Mouse (Mus musculus): ENCODE data around the gene Map4k5. TPM values are rescaled to one million over a fixed set of nuclear protein-coding genes. Genes with fewer than 3 reads are reported as not detected.
A peak's percentile ranks its signal among the peaks of the same experiment; 100 is the strongest.

The Map4k5 gene
- polyA plus RNA-seq, 1 experiment = not detected

- Histone ChIP-seq H3K4me1 (ENCODE audit: control insufficient read depth, insufficient read depth, low read length) (peaks cover 22% of the 10 kb centered on the region), H3K4me3 (ENCODE audit: insufficient read depth, low read depth, low read length) (peak overlapping the region; percentile 72), H3K27ac (ENCODE audit: insufficient read depth, low read depth, low read length) (no peak overlapping the region)
- TF ChIP-seq POLR2A (IDR thresholded peaks at IDR 0.05; ENCODE audit: insufficient read depth, low read depth, low read length) (no peak), CTCF (IDR thresholded peaks at IDR 0.05; ENCODE audit: insufficient read depth, low read depth, low read length) (no peak)
- WGBS = 15% methylated on average over 3 of the region's 3 CpGs
Measured at GRCm38 (mm10) chr12:69891721-69892120, 1.3 kb downstream of the Map4k5 start.

GRCm38 (mm10) chr12:69890476-69890875 lies 2.5 kb downstream of the Map4k5 start:
- Histone ChIP-seq H3K27ac (ENCODE audit: insufficient read depth, low read depth, low read length) (no peak overlapping the region), H3K4me1 (ENCODE audit: control insufficient read depth, insufficient read depth, low read length) (peaks cover 22% of the 10 kb centered on the region), H3K4me3 (ENCODE audit: insufficient read depth, low read depth, low read length) (peak overlapping the region; percentile 11)
- WGBS = 22% methylated on average over 5 of the region's 5 CpGs
- no peak for TF ChIP-seq POLR2A (IDR thresholded peaks at IDR 0.05; ENCODE audit: insufficient read depth, low read depth, low read length)
- no peak for TF ChIP-seq CTCF (IDR thresholded peaks at IDR 0.05; ENCODE audit: insufficient read depth, low read depth, low read length)

- no peak for TF ChIP-seq CTCF (IDR thresholded peaks at IDR 0.05; ENCODE audit: insufficient read depth, low read depth, low read length)
- no peak for TF ChIP-seq POLR2A (IDR thresholded peaks at IDR 0.05; ENCODE audit: insufficient read depth, low read depth, low read length)
- WGBS = 24% methylated on average over 6 of the region's 6 CpGs
- H3K4me3 ChIP-seq (ENCODE audit: insufficient read depth, low read depth, low read length) = peak overlapping the region; percentile 11
- H3K4me1 ChIP-seq (ENCODE audit: control insufficient read depth, insufficient read depth, low read length) = peaks cover 22% of the 10 kb centered on the region
- no peak overlapping the region for H3K27ac ChIP-seq (ENCODE audit: insufficient read depth, low read depth, low read length)
Measured at GRCm38 (mm10) chr12:69890051-69890450, 2.9 kb downstream of the Map4k5 start.

GRCm38 (mm10) chr12:69888345-69888744 lies 4.7 kb downstream of the Map4k5 start:
- Histone ChIP-seq H3K4me1 (ENCODE audit: control insufficient read depth, insufficient read depth, low read length) (peaks cover 22% of the 10 kb centered on the region), H3K27ac (ENCODE audit: insufficient read depth, low read depth, low read length) (no peak overlapping the region), H3K4me3 (ENCODE audit: insufficient read depth, low read depth, low read length) (no peak overlapping the region)
- 24% methylated on average over 1 of the region's 1 CpGs for WGBS
- no peak for TF ChIP-seq POLR2A (IDR thresholded peaks at IDR 0.05; ENCODE audit: insufficient read depth, low read depth, low read length)
- TF ChIP-seq CTCF (IDR thresholded peaks at IDR 0.05; ENCODE audit: insufficient read depth, low read depth, low read length) = no peak

GRCm38 (mm10) chr12:69887776-69888175 lies 5.2 kb downstream of the Map4k5 start:
- WGBS = 80% methylated on average over 6 of the region's 6 CpGs

GRCm38 (mm10) chr12:69885170-69885923 lies 7.7 kb downstream of the Map4k5 start:
- WGBS = 78% methylated on average over 5 of the region's 5 CpGs
- H3K4me3 ChIP-seq (ENCODE audit: insufficient read depth, low read depth, low read length) = no peak overlapping the region

More at GRCm38 (mm10) chr12:69887776-69888175, 5.2 kb downstream of the Map4k5 start:
- Histone ChIP-seq H3K4me1 (ENCODE audit: control insufficient read depth, insufficient read depth, low read length) (peaks cover 22% of the 10 kb centered on the region), H3K27ac (ENCODE audit: insufficient read depth, low read depth, low read length) (no peak overlapping the region), H3K4me3 (ENCODE audit: insufficient read depth, low read depth, low read length) (no peak overlapping the region)
- no peak for TF ChIP-seq CTCF (IDR thresholded peaks at IDR 0.05; ENCODE audit: insufficient read depth, low read depth, low read length)
- no peak for TF ChIP-seq POLR2A (IDR thresholded peaks at IDR 0.05; ENCODE audit: insufficient read depth, low read depth, low read length)

GRCm38 (mm10) chr12:69884053-69884452 lies 8.9 kb downstream of the Map4k5 start:
- TF ChIP-seq CTCF (IDR thresholded peaks at IDR 0.05; ENCODE audit: insufficient read depth, low read depth, low read length) = no peak
- no peak for TF ChIP-seq POLR2A (IDR thresholded peaks at IDR 0.05; ENCODE audit: insufficient read depth, low read depth, low read length)
- 94% methylated on average over 5 of the region's 5 CpGs for WGBS
- H3K4me3 ChIP-seq (ENCODE audit: insufficient read depth, low read depth, low read length) = no peak overlapping the region
- no peak overlapping the region for H3K27ac ChIP-seq (ENCODE audit: insufficient read depth, low read depth, low read length)
- H3K4me1 ChIP-seq (ENCODE audit: control insufficient read depth, insufficient read depth, low read length) = peaks cover 11% of the 10 kb centered on the region; the same call in 1 of the 2 replicates

More at GRCm38 (mm10) chr12:69885170-69885923, 7.7 kb downstream of the Map4k5 start:
- Histone ChIP-seq H3K27ac (ENCODE audit: insufficient read depth, low read depth, low read length) (no peak overlapping the region), H3K4me1 (ENCODE audit: control insufficient read depth, insufficient read depth, low read length) (peaks cover 15% of the 10 kb centered on the region)
- TF ChIP-seq POLR2A (IDR thresholded peaks at IDR 0.05; ENCODE audit: insufficient read depth, low read depth, low read length) (no peak), CTCF (IDR thresholded peaks at IDR 0.05; ENCODE audit: insufficient read depth, low read depth, low read length) (no peak)

GRCm38 (mm10) chr12:69881198-69881905 lies 11.6 kb downstream of the Map4k5 start:
- Histone ChIP-seq H3K4me3 (ENCODE audit: insufficient read depth, low read depth, low read length) (no peak overlapping the region), H3K4me1 (ENCODE audit: control insufficient read depth, insufficient read depth, low read length) (peaks cover 5% of the 10 kb centered on the region), H3K27ac (ENCODE audit: insufficient read depth, low read depth, low read length) (no peak overlapping the region)
- WGBS = 52% methylated on average over 10 of the region's 10 CpGs
- TF ChIP-seq POLR2A (IDR thresholded peaks at IDR 0.05; ENCODE audit: insufficient read depth, low read depth, low read length) (no peak), CTCF (IDR thresholded peaks at IDR 0.05; ENCODE audit: insufficient read depth, low read depth, low read length) (no peak)

- no peak overlapping the region for H3K4me3 ChIP-seq (ENCODE audit: insufficient read depth, low read depth, low read length)
- no peak for TF ChIP-seq CTCF (IDR thresholded peaks at IDR 0.05; ENCODE audit: insufficient read depth, low read depth, low read length)
- TF ChIP-seq POLR2A (IDR thresholded peaks at IDR 0.05; ENCODE audit: insufficient read depth, low read depth, low read length) = no peak
- H3K27ac ChIP-seq (ENCODE audit: insufficient read depth, low read depth, low read length) = no peak overlapping the region
- 27% methylated on average over 6 of the region's 6 CpGs for WGBS
- peaks cover 5% of the 10 kb centered on the region for H3K4me1 ChIP-seq (ENCODE audit: control insufficient read depth, insufficient read depth, low read length)
Measured at GRCm38 (mm10) chr12:69879739-69880138, 13.3 kb downstream of the Map4k5 start.
